ENCODE assay signal across 11 mouse cellular contexts in the genomic region with DNA sequence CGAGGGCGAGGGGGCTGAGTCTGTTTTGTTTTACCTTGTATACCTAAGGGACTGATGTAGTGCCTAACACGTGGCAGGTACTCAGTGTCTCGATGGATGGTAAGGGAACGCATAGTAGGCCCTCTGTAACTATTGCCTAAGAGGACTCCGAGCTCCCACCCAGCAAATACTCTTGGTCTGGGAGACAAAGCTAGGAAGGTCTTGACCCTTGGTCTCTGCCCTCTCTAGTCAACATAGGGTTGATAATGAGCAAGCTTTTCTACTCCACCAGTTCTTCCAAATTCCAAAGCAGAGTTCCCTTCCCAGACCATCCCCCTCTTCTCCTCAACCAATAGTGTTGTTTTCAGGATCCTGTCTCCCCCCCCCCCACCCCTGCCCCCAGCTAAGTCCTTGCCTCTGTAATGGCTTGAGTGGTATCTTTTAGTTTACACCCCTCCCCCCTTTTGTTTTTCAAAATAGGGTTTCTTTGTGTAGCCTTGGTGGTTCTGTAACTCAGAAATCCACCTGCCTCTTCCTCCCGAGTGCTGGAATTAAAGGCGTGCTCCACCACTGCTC. TPM values are rescaled to one million over a fixed set of nuclear protein-coding genes. Genes with fewer than 3 reads are reported as not detected.
DNase-seq lines count a peak whose midpoint lies in the region; ATAC-seq and TF ChIP-seq lines count a peak whose summit lies in the region.
"Had no signal": no experiment of that assay in that cellular context is flagged by ENCODE, and none has a peak within 500 bp of the region (broad histone marks: within the 10 kb centered on the region; RNA-seq: fewer than 3 reads in every experiment).

No protein-coding gene starts in this region.

- TF ChIP-seq CTCF in intestine, postnatal 0 days (IDR thresholded peaks at IDR 0.05; ENCODE audit: low read depth) = no peak

- H3K4me1 ChIP-seq in intestine, embryonic 15.5 days (replicated peaks) = peaks cover 5% of the 10 kb centered on the region; the same call in 1 of the 2 replicates
- H3K4me1 ChIP-seq in intestine, postnatal 0 days (replicated peaks; ENCODE audit: control insufficient read depth, insufficient read depth, low read length) = no peaks in the 10 kb centered on the region
- peaks cover 26% of the 10 kb centered on the region for H3K4me1 ChIP-seq in forebrain, embryonic 15.5 days
- H3K4me1 ChIP-seq in liver, embryonic 16.5 days (ENCODE audit: control insufficient read depth, low read depth, low read length) = no peaks in the 10 kb centered on the region

- no peak overlapping the region for H3K9ac ChIP-seq in intestine, embryonic 15.5 days
- no peak overlapping the region for H3K9ac ChIP-seq in intestine, postnatal 0 days (ENCODE audit: low read depth, low read length)
- H3K9ac ChIP-seq in forebrain, embryonic 15.5 days (replicated peaks) = 0 out of 2 replicates have a peak overlapping the region, but pooled peaks have one; percentile 22
- H3K9ac ChIP-seq in liver, embryonic 16.5 days (ENCODE audit: low read depth, low read length) = no peak overlapping the region

- H3K27ac ChIP-seq in intestine, embryonic 15.5 days = no peak overlapping the region
- no peak overlapping the region for H3K27ac ChIP-seq in intestine, postnatal 0 days (ENCODE audit: low read depth, low read length)
- H3K27ac ChIP-seq in forebrain, embryonic 15.5 days (replicated peaks) = no peak overlapping the region
- H3K27ac ChIP-seq in liver, embryonic 16.5 days (ENCODE audit: low read length) = no peak overlapping the region; the same call in 1 of the 2 replicates
- H3K27ac ChIP-seq: heart, embryonic 10.5 days had no signal

- H3K27me3 ChIP-seq in intestine, embryonic 15.5 days (replicated peaks) = no peaks in the 10 kb centered on the region
- no peaks in the 10 kb centered on the region for H3K27me3 ChIP-seq in intestine, postnatal 0 days (replicated peaks; ENCODE audit: control insufficient read depth, insufficient read depth, low read length)
- H3K27me3 ChIP-seq in forebrain, embryonic 15.5 days = no peaks in the 10 kb centered on the region
- H3K27me3 ChIP-seq in liver, embryonic 16.5 days (ENCODE audit: control insufficient read depth, insufficient read depth, low read depth, low read length) = peaks cover 26% of the 10 kb centered on the region

- WGBS in intestine, embryonic 15.5 days = 50% methylated on average over 8 of the region's 8 CpGs
- WGBS in intestine, postnatal 0 days = 55% methylated on average over 8 of the region's 8 CpGs
- 58% methylated on average over 8 of the region's 8 CpGs for WGBS in forebrain, embryonic 15.5 days
- 47% methylated on average over 8 of the region's 8 CpGs for WGBS in liver, embryonic 16.5 days (ENCODE audit: insufficient replicate concordance)

- 0 out of 2 replicates have a peak overlapping the region, but pooled peaks have one; percentile 63 for H3K4me2 ChIP-seq in intestine, embryonic 15.5 days (replicated peaks)
- no peak overlapping the region for H3K4me2 ChIP-seq in intestine, postnatal 0 days (replicated peaks; ENCODE audit: low read depth)
- H3K4me2 ChIP-seq in forebrain, embryonic 15.5 days (replicated peaks) = peak overlapping the region; percentile 53
- H3K4me2 ChIP-seq in liver, embryonic 16.5 days (ENCODE audit: low read depth, low read length) = peak overlapping the region; percentile 49; the same call in 1 of the 2 replicates

- ATAC-seq in intestine, embryonic 15.5 days = no peak
- ATAC-seq in intestine, postnatal 0 days = no peak
- no peak for ATAC-seq in forebrain, embryonic 15.5 days (replicated peaks)
- peak; percentile 54 for ATAC-seq in liver, embryonic 16.5 days (ENCODE audit: low read depth)
- ATAC-seq in inflammation-experienced regulatory T-cells, adult 6 months = no peak

- H3K9me3 ChIP-seq in intestine, embryonic 15.5 days = no peaks in the 10 kb centered on the region
- no peaks in the 10 kb centered on the region for H3K9me3 ChIP-seq in intestine, postnatal 0 days (ENCODE audit: control insufficient read depth)
- H3K9me3 ChIP-seq in forebrain, embryonic 15.5 days = no peaks in the 10 kb centered on the region
- H3K9me3 ChIP-seq in liver, embryonic 16.5 days (replicated peaks; ENCODE audit: control insufficient read depth, low read length) = no peaks in the 10 kb centered on the region
- H3K9me3 ChIP-seq: heart, embryonic 10.5 days had no signal

- no peaks in the 10 kb centered on the region for H3K36me3 ChIP-seq in intestine, embryonic 15.5 days
- no peaks in the 10 kb centered on the region for H3K36me3 ChIP-seq in intestine, postnatal 0 days (ENCODE audit: control insufficient read depth, insufficient read depth)
- no peaks in the 10 kb centered on the region for H3K36me3 ChIP-seq in forebrain, embryonic 15.5 days
- H3K36me3 ChIP-seq in liver, embryonic 16.5 days (ENCODE audit: control insufficient read depth, insufficient read depth) = no peaks in the 10 kb centered on the region
- H3K36me3 ChIP-seq: heart, embryonic 10.5 days had no signal

- H3K4me3 ChIP-seq in intestine, embryonic 15.5 days (replicated peaks) = no peak overlapping the region
- H3K4me3 ChIP-seq in intestine, postnatal 0 days (ENCODE audit: low read depth, low read length) = no peak overlapping the region
- H3K4me3 ChIP-seq in forebrain, embryonic 15.5 days = peak overlapping the region; percentile 71; the same call in 1 of the 2 replicates
- no peak overlapping the region for H3K4me3 ChIP-seq in liver, embryonic 16.5 days (ENCODE audit: low read depth, low read length)
- H3K4me3 ChIP-seq: megakaryocyte, embryonic 14.5 days had no signal

- DNase-seq in WW6 (ENCODE audit: low read depth, low spot score) = peak; percentile 26
- DNase-seq in T-cell, adult 2 months (ENCODE audit: low spot score) = no peak
- DNase-seq in right cerebral cortex, postnatal 10 days (ENCODE audit: low spot score in 2 of 2) = no peak
- DNase-seq: retina, postnatal 1 day had no signal

RNA-seq across cellular contexts. Expression of a gene that starts 3.8 kb away (rescaled TPM):
- 6.8 and 7.1 TPM in 2 replicates for polyA plus RNA-seq in intestine, embryonic 15.5 days (2015; fragmentation: Nextera tagmentation; extraction: Ambion mirVana)
- polyA plus RNA-seq in intestine, postnatal 0 days (2015; fragmentation: Nextera tagmentation; extraction: Ambion mirVana) = 2.3 and 2.7 TPM in 2 replicates
- 10.6 and 12.4 TPM in 2 replicates for polyA plus RNA-seq in forebrain, embryonic 15.5 days (2015; fragmentation: Nextera tagmentation; extraction: Ambion mirVana)
- polyA plus RNA-seq in liver, embryonic 16.5 days (2015; fragmentation: Nextera tagmentation; extraction: Ambion mirVana) = 1.8 and 2.0 TPM in 2 replicates
- under 1 TPM; 0.19 to 0.36 (median 0.22) TPM for polyA plus RNA-seq in inflammation-experienced regulatory T-cells, adult 6 months (2017; shearing (Covaris generic))

RNA-seq across cellular contexts. Expression of a gene that starts 32.6 kb away (rescaled TPM):
- 26.2 and 28.0 TPM in 2 replicates for polyA plus RNA-seq in intestine, embryonic 15.5 days (2015; fragmentation: Nextera tagmentation; extraction: Ambion mirVana)
- polyA plus RNA-seq in intestine, postnatal 0 days (2015; fragmentation: Nextera tagmentation; extraction: Ambion mirVana) = 12.9 and 13.3 TPM in 2 replicates
- polyA plus RNA-seq in forebrain, embryonic 15.5 days (2015; fragmentation: Nextera tagmentation; extraction: Ambion mirVana) = 59.6 and 61.5 TPM in 2 replicates
- 8.7 and 9.8 TPM in 2 replicates for polyA plus RNA-seq in liver, embryonic 16.5 days (2015; fragmentation: Nextera tagmentation; extraction: Ambion mirVana)
- polyA plus RNA-seq in inflammation-experienced regulatory T-cells, adult 6 months (2017; shearing (Covaris generic)) = 10 to 100 TPM; 24.4 to 27.4 (median 25.1) TPM

RNA-seq across cellular contexts. Expression of a gene that starts 46.6 kb away (rescaled TPM):
- polyA plus RNA-seq in intestine, embryonic 15.5 days (2015; fragmentation: Nextera tagmentation; extraction: Ambion mirVana) = 29.9 and 32.7 TPM in 2 replicates
- polyA plus RNA-seq in intestine, postnatal 0 days (2015; fragmentation: Nextera tagmentation; extraction: Ambion mirVana) = 13.0 and 13.5 TPM in 2 replicates
- polyA plus RNA-seq in forebrain, embryonic 15.5 days (2015; fragmentation: Nextera tagmentation; extraction: Ambion mirVana) = 35.5 and 38.0 TPM in 2 replicates
- 9.3 and 9.8 TPM in 2 replicates for polyA plus RNA-seq in liver, embryonic 16.5 days (2015; fragmentation: Nextera tagmentation; extraction: Ambion mirVana)
- polyA plus RNA-seq in inflammation-experienced regulatory T-cells, adult 6 months (2017; shearing (Covaris generic)) = 10 to 100 TPM; 14.9 to 22.5 (median 17.1) TPM
